Comparison of ENCODE assay signal across 21 mouse cellular contexts in the genomic region with DNA sequence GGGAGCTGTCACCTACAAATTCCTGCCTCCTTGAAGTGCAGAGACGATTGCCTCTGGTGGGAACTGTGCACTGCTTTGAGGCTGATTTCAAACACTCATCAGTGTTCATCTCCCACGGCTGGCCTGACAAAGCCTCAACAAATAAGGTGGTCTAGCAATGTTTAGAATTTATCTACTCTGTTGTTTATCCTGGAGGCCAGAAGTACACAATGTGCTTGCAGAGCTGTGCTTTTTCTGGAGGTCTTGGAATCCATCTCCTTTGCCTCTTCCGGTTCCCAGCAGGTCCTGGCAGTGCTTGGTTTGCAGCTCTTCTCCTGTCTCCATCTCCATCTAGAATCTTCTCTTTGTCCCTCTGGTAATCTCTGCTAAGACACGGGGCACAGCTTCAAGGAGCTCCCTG. TPM values are rescaled to one million over a fixed set of nuclear protein-coding genes. Genes with fewer than 3 reads are reported as not detected.
"Had no signal": no experiment of that assay in that cellular context is flagged by ENCODE, and none has a peak within 500 bp of the region (broad histone marks: within the 10 kb centered on the region; RNA-seq: fewer than 3 reads in every experiment).

No protein-coding gene starts in this region.

- ATAC-seq: liver, embryonic 12.5 days; liver, postnatal 0 days; midbrain, embryonic 15.5 days had no signal

- H3K27me3 ChIP-seq: lung, embryonic 15.5 days; midbrain, embryonic 15.5 days; neural tube, embryonic 12.5 days; stomach, embryonic 15.5 days had no signal

- H3K4me2 ChIP-seq: kidney, embryonic 15.5 days; lung, embryonic 15.5 days; midbrain, embryonic 15.5 days; neural tube, embryonic 12.5 days had no signal

- H3K9ac ChIP-seq: kidney, embryonic 15.5 days; liver, postnatal 0 days; lung, embryonic 15.5 days; midbrain, embryonic 15.5 days; neural tube, embryonic 12.5 days; stomach, embryonic 15.5 days had no signal

- H3K36me3 ChIP-seq: kidney, embryonic 15.5 days; limb, embryonic 10.5 days; liver, embryonic 12.5 days; lung, embryonic 15.5 days; midbrain, embryonic 15.5 days; neural tube, embryonic 12.5 days; stomach, embryonic 15.5 days had no signal

- H3K9me3 ChIP-seq: kidney, embryonic 15.5 days; limb, embryonic 10.5 days; liver, embryonic 12.5 days; lung, embryonic 15.5 days; midbrain, embryonic 15.5 days; neural tube, embryonic 12.5 days; stomach, embryonic 15.5 days had no signal

- H3K4me3 ChIP-seq: kidney, embryonic 15.5 days; limb, embryonic 10.5 days; liver, embryonic 12.5 days; lung, embryonic 15.5 days; midbrain, embryonic 15.5 days; neural tube, embryonic 12.5 days; stomach, embryonic 15.5 days had no signal

- DNase-seq: kidney, adult 2 months; kidney, postnatal 14 days; liver, postnatal 0 days; retina, postnatal 1 day; right cerebral cortex, postnatal 4 days; thymus, adult 2 months; thymus, postnatal 25 days had no signal

- H3K27ac ChIP-seq: kidney, embryonic 15.5 days; lung, embryonic 15.5 days; midbrain, embryonic 15.5 days; neural tube, embryonic 12.5 days had no signal

RNA-seq across cellular contexts. Expression of gene Fmod, which starts 19.2 kb away (rescaled TPM):
- total RNA-seq: megakaryocyte progenitor cell, adult 5-6 weeks; monocyte, adult 5-6 weeks; neutrophil, adult 5-6 weeks had no signal

RNA-seq across cellular contexts. Expression of gene Chit1, which starts 54.8 kb away (rescaled TPM):
- total RNA-seq: left cerebral cortex, adult 18-20 months had no signal
- polyA plus RNA-seq: kidney, adult 2 months; large intestine, adult 2 months; limb, embryonic 10.5 days; spleen, adult 2 months; urinary bladder, adult 2 months had no signal
